Mouse (Mus musculus) limb, embryonic 12.5 days (tissue): ENCODE data around the gene Gm5169. TPM values are rescaled to one million over a fixed set of nuclear protein-coding genes. Genes with fewer than 3 reads are reported as not detected.
"Not testable (repeated sequence)": the region's sequence is repeated elsewhere in the genome, so short reads cannot be mapped to it uniquely, and the experiment has no call there.

Experiments
- ATAC-seq: fragments of 200-750 bp; cut with Nextera tagmentation; 2 replicates; pipeline ENCODE4 v1.8.0; 2017; ENCODE audit warnings: low read depth, moderate TSS enrichment; ENCODE audit not compliant: insufficient number of reproducible peaks, insufficient read depth, low FRiP score, low TSS enrichment
- H3K27ac ChIP-seq: fragments of 300-500 bp; sonication (generic); 2 replicates; pipeline ENCODE4 v1.5.1; 2016; ENCODE audit warnings: mild to moderate bottlenecking, moderate library complexity
- H3K27me3 ChIP-seq: fragments of 300-500 bp; sonication (generic); 2 replicates; pipeline ENCODE4 v1.6.1; 2016; ENCODE audit warnings: mild to moderate bottlenecking, moderate library complexity
- H3K36me3 ChIP-seq: fragments of 300-500 bp; sonication (generic); 2 replicates; pipeline ENCODE4 v1.6.1; 2016; ENCODE audit warnings: mild to moderate bottlenecking, moderate library complexity
- H3K4me1 ChIP-seq: fragments of 300-500 bp; sonication (generic); replicated peaks from 2 replicates; pipeline ENCODE4 v1.6.1; 2016
- H3K4me2 ChIP-seq: fragments of 300-500 bp; sonication (generic); 2 replicates; pipeline ENCODE4 v1.6.1; 2016; ENCODE audit warnings: mild to moderate bottlenecking, moderate library complexity
- H3K4me3 ChIP-seq: fragments of 300-500 bp; sonication (generic); replicated peaks from 2 replicates; pipeline ENCODE4 v1.5.1; 2016; ENCODE audit warnings: mild to moderate bottlenecking
- H3K9ac ChIP-seq: fragments of 300-500 bp; sonication (generic); replicated peaks from 2 replicates; pipeline ENCODE4 v1.6.1; 2016; ENCODE audit warnings: mild to moderate bottlenecking, moderate library complexity
- H3K9me3 ChIP-seq: fragments of 300-500 bp; sonication (generic); 2 replicates; pipeline ENCODE4 v1.6.1; 2016; ENCODE audit warnings: mild to moderate bottlenecking, moderate library complexity
- WGBS: fragments of 180-500 bp; shearing (Covaris S2); methylation state at CpG from one replicate; pipeline ENCODE4 v1.1.7; 2016; 5-methylcytosine and 5-hydroxymethylcytosine counted together
- polyA plus RNA-seq: library from polyadenylated mRNA; unstranded; fragments of >200 nt; fragmentation: Nextera tagmentation; extraction: Ambion mirVana; gene quantifications from 2 replicates; pipeline ENCODE4 v1.2.1, GENCODE M21; 2016

Gene Gm5169
- not detected in 2 replicates for polyA plus RNA-seq

DNA sequence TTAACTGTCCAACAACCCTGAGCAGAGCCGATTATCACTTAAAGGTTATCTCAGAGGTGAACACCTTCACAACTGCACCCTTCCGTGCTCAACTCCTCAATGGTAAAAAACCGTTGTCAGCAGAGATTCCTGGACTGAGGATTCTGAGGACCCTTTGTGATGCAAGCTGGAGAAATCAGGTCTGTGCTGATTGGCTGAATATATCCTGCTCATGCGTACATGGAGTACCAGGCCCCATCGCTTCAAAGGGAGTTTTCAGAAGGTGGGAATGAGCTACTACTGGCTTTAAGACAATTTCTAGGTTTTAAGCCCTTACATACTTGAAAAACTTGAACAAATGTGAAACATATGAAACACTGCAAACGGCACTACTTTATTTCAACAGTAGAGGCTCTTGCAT lies at the start of gene Gm5169:
TSS of gene Gm5169 (minus strand) at position 101 of the 400 bp plus-strand sequence.
- WGBS: 86% methylated on average over 1 of the region's 6 CpGs
- not testable (repeated sequence) for H3K9ac ChIP-seq, ATAC-seq, H3K4me2 ChIP-seq, H3K27ac ChIP-seq, H3K4me3 ChIP-seq, H3K4me1 ChIP-seq, H3K9me3 ChIP-seq, H3K36me3 ChIP-seq, H3K27me3 ChIP-seq

DNA sequence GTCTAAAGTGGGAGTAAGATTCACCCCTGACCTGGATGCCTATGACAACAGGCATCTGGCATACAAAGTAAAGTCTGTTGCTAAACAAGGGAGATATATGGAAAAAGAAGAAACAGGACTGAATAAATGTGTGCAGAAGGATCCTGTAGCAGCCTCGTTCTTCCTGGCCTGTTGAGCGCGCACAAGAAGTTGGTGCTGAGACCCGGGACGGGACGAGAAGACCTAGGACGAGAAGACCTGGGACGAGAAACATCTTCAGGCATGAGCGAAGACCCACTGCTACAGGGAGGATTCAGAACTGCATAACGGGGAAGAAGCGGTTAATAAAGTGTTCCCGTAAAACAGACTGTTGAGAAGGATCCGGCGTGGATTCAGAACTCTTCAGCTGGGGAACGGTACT lies 46.2 kb upstream of the Gm5169 start:
- H3K4me2 ChIP-seq, H3K4me3 ChIP-seq, H3K36me3 ChIP-seq, H3K9me3 ChIP-seq, H3K4me1 ChIP-seq, H3K9ac ChIP-seq, ATAC-seq, H3K27ac ChIP-seq, H3K27me3 ChIP-seq: not testable (repeated sequence)
- 95% methylated on average over 14 of the region's 15 CpGs for WGBS
